Mouse (Mus musculus): Measurements from ENCODE around the gene Spem1.
A peak's percentile ranks its signal among the peaks of the same experiment; 100 is the strongest.

- no peak for TF ChIP-seq CTCF (IDR thresholded peaks at IDR 0.05; ENCODE audit: borderline replicate concordance, insufficient read depth, low read length)
- peak; percentile 64; the same call in 1 of the 2 replicates for TF ChIP-seq POLR2A (IDR thresholded peaks at IDR 0.05; ENCODE audit: low read depth, low read length)
Measured at GRCm38 (mm10) chr11:69802648-69803105, 19.3 kb downstream of the Spem1 start.

All from embryonic fibroblast, embryonic 13.5 days (primary cell).